Mouse (Mus musculus): ENCODE measurements around the gene Tiprl. TPM values are rescaled to one million over a fixed set of nuclear protein-coding genes. Genes with fewer than 3 reads are reported as not detected.

The Tiprl gene
- 11.3 and 19.2 TPM in 2 replicates for polyA plus RNA-seq (2012; rRNA removed)

DNA sequence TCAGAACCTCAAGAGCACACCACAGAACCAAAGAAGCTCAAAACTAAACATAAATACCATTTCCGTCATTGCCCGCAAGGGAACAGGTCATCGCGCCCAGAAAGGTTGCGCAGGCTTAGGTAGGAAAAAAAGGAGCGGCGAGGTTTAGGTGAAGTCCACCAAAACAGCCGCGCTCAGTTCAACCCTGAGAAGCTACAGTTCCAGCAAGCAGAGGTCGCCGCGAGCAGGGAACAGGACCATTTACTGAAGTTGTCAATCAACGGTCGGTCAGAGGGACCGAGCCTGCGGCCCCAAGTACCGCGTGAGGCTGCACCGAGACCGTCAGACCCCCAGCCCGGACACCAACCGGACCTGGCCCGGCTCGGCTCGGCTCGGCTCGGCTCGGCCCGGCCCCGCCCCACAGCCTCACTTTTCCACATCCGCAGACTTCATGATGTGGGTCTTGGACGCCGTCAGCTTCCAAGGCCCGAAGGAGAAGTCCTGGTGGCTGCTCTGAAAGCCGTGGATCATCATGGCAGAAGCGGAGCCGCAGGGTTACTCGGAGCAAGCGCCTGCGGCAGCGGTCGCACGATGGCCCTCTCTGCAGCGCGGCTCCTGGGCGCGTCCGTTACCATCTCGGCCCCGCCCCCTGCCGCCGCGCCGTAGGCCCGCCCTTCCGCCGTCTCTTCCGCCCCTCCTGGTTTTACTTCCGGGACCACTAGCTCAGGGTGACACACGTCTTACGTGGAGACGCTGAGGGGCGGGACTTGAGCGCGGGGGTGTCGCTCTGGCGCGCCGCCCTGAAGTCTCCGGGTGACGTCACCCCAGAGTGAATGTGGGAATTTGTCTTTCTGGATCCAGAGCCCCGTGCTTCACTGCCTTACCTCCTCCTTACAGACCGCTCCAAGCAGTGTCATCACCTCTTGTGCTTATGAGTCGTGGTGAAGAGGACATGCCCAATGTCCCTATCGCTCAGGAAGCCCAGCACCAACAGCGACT, at the start of gene Tiprl:
TSS of gene Tiprl (minus strand) at position 676 of the 978 bp plus-strand sequence.
- H3K27me3 ChIP-seq (ENCODE audit: control insufficient read depth, insufficient read depth, low read length) = no peaks in the 10 kb centered on the region
- peak; percentile 92 for TF ChIP-seq POLR2A (IDR thresholded peaks at IDR 0.05; ENCODE audit: low read depth, low read length)
- TF ChIP-seq CTCF (IDR thresholded peaks at IDR 0.05; ENCODE audit: extremely low read depth, insufficient read length, insufficient replicate concordance, low read depth, low read length) = no peak
- H3K4me1 ChIP-seq (ENCODE audit: control insufficient read depth, insufficient read depth, insufficient read length, low read length) = peaks cover 6% of the 10 kb centered on the region; the same call in 1 of the 2 replicates
- H3K4me3 ChIP-seq (ENCODE audit: low read depth, low read length) = peak within 1 kb of the TSS; percentile 99
- under 1% methylated on average over 74 of the region's 76 CpGs for WGBS
- no peaks in the 10 kb centered on the region for H3K36me3 ChIP-seq (ENCODE audit: control insufficient read depth, insufficient read depth, low read length)
- peak within 1 kb of the TSS; percentile 94 for H3K27ac ChIP-seq (ENCODE audit: insufficient read depth, low read depth, low read length)

DNA sequence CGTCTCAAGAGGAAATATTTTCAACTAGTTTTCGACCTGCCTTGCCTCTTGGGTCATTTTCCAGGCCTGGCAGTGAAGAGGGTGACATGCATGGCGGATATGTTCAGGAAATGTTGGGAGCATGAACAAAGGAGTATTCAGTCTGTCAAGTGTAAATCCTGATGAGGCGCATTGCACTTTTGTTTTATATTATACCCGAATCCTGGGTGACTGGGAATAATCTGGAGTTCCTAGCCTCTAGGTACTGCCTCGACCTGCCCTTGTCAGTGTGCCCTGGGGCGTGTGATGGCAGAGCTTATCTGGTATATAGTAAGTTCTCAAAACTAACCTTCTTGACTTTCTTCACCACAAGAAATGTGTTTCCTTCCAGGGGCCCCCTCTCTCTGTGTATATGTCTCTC, 47.3 kb upstream of the Tiprl start:
- H3K4me3 ChIP-seq (ENCODE audit: low read depth, low read length) = no peak overlapping the region
- H3K36me3 ChIP-seq (ENCODE audit: control insufficient read depth, insufficient read depth, low read length) = no peaks in the 10 kb centered on the region
- peaks cover 18% of the 10 kb centered on the region for H3K27me3 ChIP-seq (ENCODE audit: control insufficient read depth, insufficient read depth, low read length)
- TF ChIP-seq CTCF (IDR thresholded peaks at IDR 0.05; ENCODE audit: extremely low read depth, insufficient read length, insufficient replicate concordance, low read depth, low read length) (no peak), POLR2A (IDR thresholded peaks at IDR 0.05; ENCODE audit: low read depth, low read length) (no peak)
- peaks cover 6% of the 10 kb centered on the region; the same call in 1 of the 2 replicates for H3K4me1 ChIP-seq (ENCODE audit: control insufficient read depth, insufficient read depth, insufficient read length, low read length)
- H3K27ac ChIP-seq (ENCODE audit: insufficient read depth, low read depth, low read length) = no peak overlapping the region
- WGBS = 59% methylated on average over 7 of the region's 7 CpGs

DNA sequence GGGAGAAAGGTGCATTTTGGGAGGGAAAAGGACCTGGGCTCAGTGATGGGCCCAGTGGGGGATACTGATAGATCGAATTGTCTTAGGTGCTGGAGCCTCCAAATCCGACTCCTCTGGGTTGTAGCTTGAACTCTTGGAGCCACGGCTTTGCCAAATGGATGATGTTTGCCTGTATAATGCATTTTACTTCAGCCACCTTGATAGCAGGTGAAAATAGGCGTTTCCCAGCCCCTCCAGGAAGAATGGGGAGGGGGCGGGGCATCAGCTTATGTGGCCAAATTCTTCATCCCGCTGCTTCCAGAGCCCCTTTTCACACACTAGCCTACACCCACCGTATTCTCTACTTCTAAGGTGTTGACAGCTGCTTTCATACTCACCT, 46.2 kb upstream of the Tiprl start:
- Histone ChIP-seq H3K4me3 (ENCODE audit: low read depth, low read length) (peak overlapping the region; percentile 70; the same call in 1 of the 2 replicates), H3K27ac (ENCODE audit: insufficient read depth, low read depth, low read length) (no peak overlapping the region), H3K36me3 (ENCODE audit: control insufficient read depth, insufficient read depth, low read length) (no peaks in the 10 kb centered on the region), H3K27me3 (ENCODE audit: control insufficient read depth, insufficient read depth, low read length) (peaks cover 18% of the 10 kb centered on the region), H3K4me1 (ENCODE audit: control insufficient read depth, insufficient read depth, insufficient read length, low read length) (peaks cover 6% of the 10 kb centered on the region; the same call in 1 of the 2 replicates)
- 38% methylated on average over 7 of the region's 7 CpGs for WGBS
- TF ChIP-seq CTCF (IDR thresholded peaks at IDR 0.05; ENCODE audit: extremely low read depth, insufficient read length, insufficient replicate concordance, low read depth, low read length) (no peak), POLR2A (IDR thresholded peaks at IDR 0.05; ENCODE audit: low read depth, low read length) (no peak)

DNA sequence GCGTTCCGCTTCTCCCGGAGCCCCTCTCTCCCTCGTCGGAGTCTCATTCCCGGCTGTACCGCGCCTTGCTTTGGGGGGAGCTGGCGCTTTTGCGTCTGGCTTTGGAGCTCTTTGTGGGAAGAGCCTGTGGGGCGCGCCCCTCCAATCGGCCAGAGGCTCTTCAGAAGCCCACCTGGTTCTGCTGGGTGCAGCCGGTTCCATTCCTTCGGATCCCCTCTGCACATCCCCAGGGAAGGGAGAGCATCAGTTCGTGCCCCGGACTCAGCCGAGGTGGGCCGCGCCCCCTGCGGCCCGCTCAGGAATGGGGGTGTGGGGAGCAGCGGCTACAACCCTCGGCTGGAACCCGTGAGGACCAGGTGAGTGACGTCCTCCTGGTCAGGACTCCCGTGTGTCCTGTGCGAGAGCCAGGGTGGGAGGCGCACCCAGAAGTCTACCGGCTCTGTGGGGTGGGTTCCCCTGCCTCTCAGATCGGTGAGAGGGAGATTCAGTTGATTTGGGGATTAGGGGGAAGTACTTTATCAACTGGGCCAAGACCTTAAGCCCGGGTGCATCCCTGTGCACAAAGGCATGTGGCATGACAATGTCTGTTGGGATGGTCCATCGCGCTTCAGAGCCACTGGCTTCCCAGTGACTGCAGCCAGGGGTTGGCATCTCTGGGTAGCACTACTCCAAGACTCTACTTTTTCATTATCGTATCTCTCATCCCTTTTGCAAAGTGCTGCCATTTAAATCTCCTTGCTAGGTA, 45.6 kb upstream of the Tiprl start:
- H3K36me3 ChIP-seq (ENCODE audit: control insufficient read depth, insufficient read depth, low read length) = no peaks in the 10 kb centered on the region
- peak overlapping the region; percentile 70 for H3K4me3 ChIP-seq (ENCODE audit: low read depth, low read length)
- peaks cover 6% of the 10 kb centered on the region; the same call in 1 of the 2 replicates for H3K4me1 ChIP-seq (ENCODE audit: control insufficient read depth, insufficient read depth, insufficient read length, low read length)
- H3K27ac ChIP-seq (ENCODE audit: insufficient read depth, low read depth, low read length) = no peak overlapping the region
- TF ChIP-seq POLR2A (IDR thresholded peaks at IDR 0.05; ENCODE audit: low read depth, low read length) (no peak), CTCF (IDR thresholded peaks at IDR 0.05; ENCODE audit: extremely low read depth, insufficient read length, insufficient replicate concordance, low read depth, low read length) (no peak)
- 4% methylated on average over 35 of the region's 35 CpGs for WGBS
- H3K27me3 ChIP-seq (ENCODE audit: control insufficient read depth, insufficient read depth, low read length) = peaks cover 18% of the 10 kb centered on the region

DNA sequence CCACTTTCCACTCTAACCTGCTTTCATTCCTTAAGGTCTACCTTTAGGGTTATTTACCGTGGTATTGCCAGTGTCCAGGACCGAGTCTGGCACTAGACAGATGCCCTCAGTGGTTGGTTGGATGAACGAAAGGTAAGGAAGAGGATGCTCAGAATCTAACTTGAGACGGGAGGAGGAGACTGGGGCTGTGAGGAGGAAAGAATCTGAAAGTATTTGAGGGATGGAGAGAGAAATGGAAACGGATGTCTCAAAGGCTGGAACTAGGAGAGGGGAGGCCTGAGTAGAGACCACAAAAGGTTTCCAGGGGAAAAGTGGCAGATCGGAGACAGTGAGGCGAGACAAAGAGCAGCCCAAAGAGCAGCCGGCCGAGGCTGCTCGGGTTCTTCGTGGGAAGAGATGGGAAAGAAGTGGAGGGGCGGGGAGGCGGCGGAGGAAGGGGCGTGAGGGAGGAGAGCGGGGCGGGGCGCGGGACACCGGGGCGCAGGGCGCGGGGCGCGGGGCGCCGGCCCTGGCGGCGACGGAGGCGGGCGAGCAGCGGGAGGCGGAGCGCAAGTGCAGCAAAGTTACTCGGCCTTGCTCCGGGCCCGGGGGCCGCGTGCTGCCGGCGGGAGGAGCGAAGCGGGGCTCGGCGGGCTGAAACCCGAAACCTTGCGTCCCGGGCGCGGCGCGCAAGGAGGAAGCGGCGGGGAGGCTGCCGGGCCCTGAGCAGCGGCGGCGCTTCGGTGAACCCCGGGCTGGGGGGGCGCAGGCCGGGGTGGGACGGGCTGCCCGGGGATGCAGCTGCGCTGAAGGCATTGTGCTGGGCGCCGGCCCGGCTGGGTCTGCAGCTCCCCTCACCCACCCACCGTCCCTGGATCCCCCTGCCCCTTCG, 44.8 kb upstream of the Tiprl start:
- Histone ChIP-seq H3K27ac (ENCODE audit: insufficient read depth, low read depth, low read length) (peak overlapping the region; percentile 43), H3K4me3 (ENCODE audit: low read depth, low read length) (peak overlapping the region; percentile 70), H3K27me3 (ENCODE audit: control insufficient read depth, insufficient read depth, low read length) (peaks cover 18% of the 10 kb centered on the region), H3K4me1 (ENCODE audit: control insufficient read depth, insufficient read depth, insufficient read length, low read length) (peaks cover 6% of the 10 kb centered on the region; the same call in 1 of the 2 replicates), H3K36me3 (ENCODE audit: control insufficient read depth, insufficient read depth, low read length) (no peaks in the 10 kb centered on the region)
- 2% methylated on average over 69 of the region's 71 CpGs for WGBS
- TF ChIP-seq POLR2A (IDR thresholded peaks at IDR 0.05; ENCODE audit: low read depth, low read length) = no peak; the same call in 1 of the 2 replicates
- TF ChIP-seq CTCF (IDR thresholded peaks at IDR 0.05; ENCODE audit: extremely low read depth, insufficient read length, insufficient replicate concordance, low read depth, low read length) = no peak

DNA sequence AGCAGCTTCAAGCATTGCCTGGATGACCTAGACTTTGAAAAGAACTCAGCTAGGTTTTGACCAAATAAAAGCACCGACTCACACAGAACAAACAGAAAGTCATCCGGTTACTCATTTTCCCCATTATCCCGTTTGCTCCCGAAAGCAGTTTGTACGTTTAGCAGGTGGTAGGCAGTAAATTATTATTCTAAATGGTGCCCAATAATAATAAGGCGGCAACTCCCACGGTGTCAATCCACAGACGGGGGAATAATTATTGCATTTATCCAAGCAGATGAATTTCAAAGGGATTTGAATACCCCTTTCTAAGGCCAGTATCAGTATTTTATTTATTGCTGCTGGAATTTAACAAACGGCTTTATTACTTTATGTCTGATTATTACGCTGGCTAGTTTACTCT, 43.9 kb upstream of the Tiprl start:
- H3K27me3 ChIP-seq (ENCODE audit: control insufficient read depth, insufficient read depth, low read length) = peaks cover 18% of the 10 kb centered on the region
- no peaks in the 10 kb centered on the region for H3K36me3 ChIP-seq (ENCODE audit: control insufficient read depth, insufficient read depth, low read length)
- H3K27ac ChIP-seq (ENCODE audit: insufficient read depth, low read depth, low read length) = no peak overlapping the region
- peaks cover 6% of the 10 kb centered on the region; the same call in 1 of the 2 replicates for H3K4me1 ChIP-seq (ENCODE audit: control insufficient read depth, insufficient read depth, insufficient read length, low read length)
- no peak for TF ChIP-seq CTCF (IDR thresholded peaks at IDR 0.05; ENCODE audit: extremely low read depth, insufficient read length, insufficient replicate concordance, low read depth, low read length)
- TF ChIP-seq POLR2A (IDR thresholded peaks at IDR 0.05; ENCODE audit: low read depth, low read length) = no peak
- no peak overlapping the region for H3K4me3 ChIP-seq (ENCODE audit: low read depth, low read length)
- 29% methylated on average over 10 of the region's 10 CpGs for WGBS
